Mouse (Mus musculus) liver, embryonic 15.5 days (tissue): ENCODE measurements around the gene Slc30a4. TPM values are rescaled to one million over a fixed set of nuclear protein-coding genes. Genes with fewer than 3 reads are reported as not detected.

ENCODE experiments used
- ATAC-seq: fragments of 200-750 bp; cut with Nextera tagmentation; 2 replicates; pipeline ENCODE4 v1.8.0; 2017; ENCODE audit warnings: moderate number of reproducible peaks, mild to moderate bottlenecking, moderate library complexity; ENCODE audit not compliant: insufficient read depth
- H3K27ac ChIP-seq: fragments of 300-500 bp; sonication (generic); replicated peaks from 2 replicates; pipeline ENCODE4 v1.5.1; 2015; ENCODE audit warnings: mild to moderate bottlenecking, inconsistent platforms
- H3K27me3 ChIP-seq: fragments of 300-500 bp; sonication (generic); 2 replicates; pipeline ENCODE4 v1.6.1; 2015; ENCODE audit warnings: mild to moderate bottlenecking, inconsistent platforms
- H3K36me3 ChIP-seq: fragments of 300-500 bp; sonication (generic); replicated peaks from 2 replicates; pipeline ENCODE4 v1.6.1; 2015; ENCODE audit warnings: moderate library complexity, mild to moderate bottlenecking, inconsistent platforms
- H3K4me1 ChIP-seq: fragments of 300-500 bp; sonication (generic); replicated peaks from 2 replicates; pipeline ENCODE4 v1.6.1; 2015; ENCODE audit warnings: inconsistent platforms
- H3K4me2 ChIP-seq: fragments of 300-500 bp; sonication (generic); 2 replicates; pipeline ENCODE4 v1.6.1; 2015; ENCODE audit warnings: moderate library complexity, mild to moderate bottlenecking, inconsistent platforms
- H3K4me3 ChIP-seq: fragments of 300-500 bp; sonication (generic); replicated peaks from 2 replicates; pipeline ENCODE4 v1.5.1; 2015; ENCODE audit warnings: mild to moderate bottlenecking, inconsistent platforms
- H3K9ac ChIP-seq: fragments of 300-500 bp; sonication (generic); 2 replicates; pipeline ENCODE4 v1.6.1; 2015; ENCODE audit warnings: moderate library complexity, mild to moderate bottlenecking, inconsistent platforms
- H3K9me3 ChIP-seq: fragments of 300-500 bp; sonication (generic); replicated peaks from 2 replicates; pipeline ENCODE4 v1.6.1; 2016; ENCODE audit warnings: inconsistent platforms
- WGBS: fragments of 180-500 bp; shearing (Covaris S2); methylation state at CpG from one replicate; pipeline ENCODE4 v1.1.7; 2015; ENCODE audit warnings: mixed read lengths; ENCODE audit not compliant: insufficient replicate concordance; 5-methylcytosine and 5-hydroxymethylcytosine counted together
- microRNA counts: library from miRNA; unstranded; fragments of <30 nt; microRNA quantifications from one replicate; lab custom pipeline; 2016
- microRNA-seq: library from miRNA; unstranded; fragments of <30 nt; microRNA quantifications from one replicate; pipeline ENCODE4, GENCODE M21; 2016
- polyA plus RNA-seq: library from polyadenylated mRNA; unstranded; fragments of >200 nt; fragmentation: Nextera tagmentation; extraction: Ambion mirVana; gene quantifications from 2 replicates; pipeline ENCODE4 v1.2.1, GENCODE M21; 2015

The Slc30a4 gene
- polyA plus RNA-seq, 1 experiment from 2014 or later = 1.1 TPM

DNA sequence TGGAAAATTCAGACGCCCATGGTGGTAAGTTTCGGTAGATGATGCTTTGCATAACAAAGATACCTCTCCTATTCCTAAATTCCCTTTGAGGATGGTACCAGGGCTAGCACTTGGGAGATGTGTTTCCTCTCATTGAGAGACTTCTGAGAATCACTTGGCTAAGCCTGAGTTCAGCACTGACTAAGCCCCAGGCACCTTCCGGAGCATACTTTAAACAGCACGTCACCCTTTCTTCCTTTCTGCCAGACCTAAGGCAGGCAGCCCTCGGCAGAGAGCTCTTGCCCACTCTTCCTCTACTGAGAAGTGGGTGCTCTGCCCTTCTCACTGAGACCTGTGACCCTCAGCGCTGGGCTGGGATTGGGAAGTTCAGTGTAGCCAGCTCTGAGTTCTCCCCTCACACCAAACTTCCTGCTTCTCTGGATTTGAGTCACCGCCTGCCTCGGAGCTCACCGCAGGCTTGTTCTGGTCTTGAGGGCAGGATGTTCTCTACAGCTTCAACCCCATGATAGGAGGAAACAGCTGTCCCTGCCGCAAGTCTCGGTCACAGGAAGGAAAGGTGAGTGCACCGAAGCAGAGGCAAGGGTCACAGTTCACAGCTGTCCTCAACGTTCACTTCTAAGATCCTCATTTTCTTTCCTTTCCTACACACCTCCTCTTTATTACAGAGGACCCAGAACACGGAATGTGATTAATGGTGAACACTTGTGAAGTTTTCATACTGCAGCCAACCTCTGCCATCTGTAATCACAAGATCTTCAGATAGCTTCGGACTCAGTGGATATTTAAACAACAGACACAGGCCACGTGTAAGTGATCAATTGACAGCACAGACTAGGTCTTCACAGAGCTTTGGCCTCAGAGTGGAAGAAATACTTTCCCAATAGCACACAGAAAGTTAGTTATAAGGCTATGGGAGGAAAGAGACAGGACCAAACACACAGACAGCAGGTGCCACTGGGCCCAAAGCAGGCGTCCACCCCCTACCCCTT lies 50.1 kb downstream of the Slc30a4 start:
- Histone ChIP-seq H3K27me3 (no peaks in the 10 kb centered on the region), H3K27ac (no peak overlapping the region), H3K4me1 (no peaks in the 10 kb centered on the region), H3K36me3 (no peaks in the 10 kb centered on the region), H3K9ac (no peak overlapping the region), H3K4me2 (no peak overlapping the region), H3K4me3 (no peak overlapping the region), H3K9me3 (no peaks in the 10 kb centered on the region)
- peak; percentile 31; the same call in 1 of the 2 replicates for ATAC-seq
- WGBS = 18% methylated on average over 17 of the region's 17 CpGs

GRCm38 (mm10) chr2:122638673-122639072 lies 63.8 kb downstream of the Slc30a4 start:
- no peak overlapping the region for H3K4me2 ChIP-seq
- no peak overlapping the region for H3K27ac ChIP-seq
- WGBS = 33% methylated on average over 5 of the region's 5 CpGs
- H3K27me3 ChIP-seq = peaks cover 28% of the 10 kb centered on the region
- no peaks in the 10 kb centered on the region for H3K9me3 ChIP-seq
- ATAC-seq = no peak
- H3K9ac ChIP-seq = no peak overlapping the region
- peaks cover 6% of the 10 kb centered on the region; the same call in 1 of the 2 replicates for H3K4me1 ChIP-seq
- H3K36me3 ChIP-seq = no peaks in the 10 kb centered on the region
- no peak overlapping the region for H3K4me3 ChIP-seq

DNA sequence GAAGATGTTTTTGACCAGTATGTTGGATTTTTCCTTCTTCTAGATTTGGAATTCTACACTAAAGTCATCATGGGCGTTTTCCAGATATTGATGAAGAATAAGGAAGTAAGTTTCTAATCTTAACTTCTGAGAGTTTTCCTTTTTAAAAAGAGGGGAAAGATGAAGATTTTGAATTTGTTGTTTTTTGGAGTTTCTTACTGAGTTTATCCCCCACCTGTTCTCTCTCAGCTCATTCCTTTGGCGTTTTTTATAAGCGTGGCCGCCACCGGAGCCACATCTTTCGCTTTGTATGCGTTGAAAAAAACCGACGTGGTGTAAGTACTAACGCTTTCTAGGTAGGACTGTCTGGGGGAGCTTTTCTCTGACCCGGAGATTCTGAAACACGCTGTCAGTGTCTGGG lies 64.4 kb downstream of the Slc30a4 start:
- H3K27me3 ChIP-seq = peaks cover 28% of the 10 kb centered on the region
- peaks cover 3% of the 10 kb centered on the region for H3K36me3 ChIP-seq
- H3K9ac ChIP-seq = no peak overlapping the region
- ATAC-seq = no peak
- peak overlapping the region; percentile 35 for H3K4me3 ChIP-seq
- H3K4me1 ChIP-seq = peaks cover 6% of the 10 kb centered on the region; the same call in 1 of the 2 replicates
- WGBS = 29% methylated on average over 12 of the region's 12 CpGs
- no peaks in the 10 kb centered on the region for H3K9me3 ChIP-seq
- H3K4me2 ChIP-seq = peak overlapping the region; percentile 65
- H3K27ac ChIP-seq = no peak overlapping the region

- Histone ChIP-seq H3K9me3 (no peaks in the 10 kb centered on the region), H3K4me1 (peaks cover 6% of the 10 kb centered on the region; the same call in 1 of the 2 replicates), H3K27me3 (peaks cover 28% of the 10 kb centered on the region), H3K27ac (no peak overlapping the region), H3K9ac (no peak overlapping the region), H3K36me3 (peaks cover 7% of the 10 kb centered on the region), H3K4me3 (peak overlapping the region; percentile 35), H3K4me2 (peak overlapping the region; percentile 65)
- peak; percentile 44 for ATAC-seq
- WGBS = 2% methylated on average over 36 of the region's 36 CpGs
Observed at GRCm38 (mm10) chr2:122637526-122637997, 64.9 kb downstream of the Slc30a4 start.

- Histone ChIP-seq H3K27me3 (peaks cover 28% of the 10 kb centered on the region), H3K4me1 (peaks cover 13% of the 10 kb centered on the region), H3K9me3 (no peaks in the 10 kb centered on the region), H3K4me3 (peak within 1 kb of the TSS; percentile 35), H3K36me3 (peaks cover 12% of the 10 kb centered on the region), H3K27ac (no peak within 1 kb of the TSS), H3K9ac (no peak within 1 kb of the TSS), H3K4me2 (peak within 1 kb of the TSS; percentile 65)
- WGBS = 41% methylated on average over 3 of the region's 3 CpGs
- no peak for ATAC-seq
Observed at GRCm38 (mm10) chr2:122636686-122637085, 65.8 kb downstream of the Slc30a4 start, which contains the start of gene AA467197. Gene AA467197 (plus strand): TSS chr2:122636986.

MicroRNAs within 50 kb of the gene (microRNA counts, 519-probe panel; counts per million panel counts)
- microRNA mmu-miR-147 (lab: Ali Mortazavi, UCI) = not detected

Small RNA genes within 50 kb of the gene (microRNA-seq; reads per million reads assigned to microRNA genes)
- gene Mir147 = 43.1 reads per million, percentile 45 among the genes with 10 or more reads in this experiment

Other genes with a start within 250 kb of the Slc30a4 start
- 0.02 TPM in 1 of 2 replicates, not detected in the other for gene Gm14085, start 217.7 kb downstream of the Slc30a4 start, polyA plus RNA-seq
- 29.4 and 31.9 TPM in 2 replicates for gene Gatm, start 91.4 kb downstream of the Slc30a4 start, polyA plus RNA-seq
- gene AA467197, start 65.7 kb downstream of the Slc30a4 start, polyA plus RNA-seq = 1.3 and 2.1 TPM in 2 replicates
- 15.4 and 17.0 TPM in 2 replicates for gene Bloc1s6, start 35.8 kb upstream of the Slc30a4 start, polyA plus RNA-seq
- 7.3 and 9.1 TPM in 2 replicates for gene Sqor, start 62.6 kb upstream of the Slc30a4 start, polyA plus RNA-seq